Mouse (Mus musculus): ENCODE results near the gene Sipa1l1. TPM values are rescaled to one million over a fixed set of nuclear protein-coding genes. Genes with fewer than 3 reads are reported as not detected.

Gene Sipa1l1
- total and polyA plus RNA-seq, 2 experiments from 2014 or later: 7.0 to 17.1 TPM

- peak; percentile 84 for DNase-seq (ENCODE audit: low spot score)
- H3K4me1 ChIP-seq (ENCODE audit: control insufficient read depth, insufficient read depth): peaks cover 14% of the 10 kb centered on the region; the same call in 1 of the 2 replicates
- WGBS: 24% methylated on average over 4 of the region's 4 CpGs
Observed at GRCm38 (mm10) chr12:82237946-82238345, 68.8 kb downstream of the Sipa1l1 start.

DNA sequence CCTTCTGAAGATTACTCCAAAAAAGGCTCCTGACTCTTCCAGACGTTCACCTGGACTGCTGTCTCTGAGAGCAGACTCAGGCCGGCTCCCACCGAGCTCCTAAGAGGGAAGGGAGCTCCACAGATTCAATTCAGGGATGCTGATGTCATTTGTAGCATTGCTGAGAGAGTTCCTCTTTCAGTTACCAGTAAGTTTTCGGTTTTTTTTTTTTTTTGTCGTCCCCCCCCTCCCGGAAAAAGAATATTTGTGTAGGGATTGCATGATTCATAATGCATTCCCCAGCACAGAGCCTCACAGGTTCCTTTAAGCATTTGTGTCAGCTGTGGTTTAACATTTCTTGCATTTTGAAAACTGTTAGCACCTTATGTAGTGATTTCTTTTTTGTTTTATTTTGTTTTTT, 71.6 kb downstream of the Sipa1l1 start:
- Histone ChIP-seq H3K9ac (replicated peaks; ENCODE audit: low read depth, low read length) (no peak overlapping the region), H3K27me3 (ENCODE audit: control insufficient read depth, insufficient read depth, low read length) (no peaks in the 10 kb centered on the region), H3K27ac (ENCODE audit: low read depth) (no peak overlapping the region), H3K9me3 (replicated peaks; ENCODE audit: control insufficient read depth, low read length) (no peaks in the 10 kb centered on the region), H3K4me3 (ENCODE audit: low read depth, low read length) (no peak overlapping the region), H3K4me2 (ENCODE audit: low read depth, low read length) (no peak overlapping the region), H3K36me3 (replicated peaks; ENCODE audit: control insufficient read depth, insufficient read depth, low read length) (no peaks in the 10 kb centered on the region; the same call in 1 of the 2 replicates), H3K4me1 (ENCODE audit: control insufficient read depth, insufficient read depth) (peaks cover 14% of the 10 kb centered on the region; the same call in 1 of the 2 replicates)
- no peak for DNase-seq (ENCODE audit: low spot score)
- TF ChIP-seq EP300 (IDR thresholded peaks at IDR 0.05; ENCODE audit: low read depth) (no peak), CTCF (IDR thresholded peaks at IDR 0.05; ENCODE audit: low read depth) (no peak)
- ATAC-seq (ENCODE audit: insufficient read depth, low read depth): no peak
- WGBS: 73% methylated on average over 6 of the region's 6 CpGs

More at GRCm38 (mm10) chr12:82237946-82238345, 68.8 kb downstream of the Sipa1l1 start:
- Histone ChIP-seq H3K4me3 (ENCODE audit: low read depth, low read length) (no peak overlapping the region), H3K9me3 (replicated peaks; ENCODE audit: control insufficient read depth, low read length) (no peaks in the 10 kb centered on the region), H3K27ac (ENCODE audit: low read depth) (peak overlapping the region; percentile 63), H3K27me3 (ENCODE audit: control insufficient read depth, insufficient read depth, low read length) (no peaks in the 10 kb centered on the region), H3K36me3 (replicated peaks; ENCODE audit: control insufficient read depth, insufficient read depth, low read length) (no peaks in the 10 kb centered on the region; the same call in 1 of the 2 replicates), H3K4me2 (ENCODE audit: low read depth, low read length) (no peak overlapping the region), H3K9ac (replicated peaks; ENCODE audit: low read depth, low read length) (no peak overlapping the region)
- peak; percentile 95 for ATAC-seq (ENCODE audit: insufficient read depth, low read depth)
- TF ChIP-seq EP300 (IDR thresholded peaks at IDR 0.05; ENCODE audit: low read depth) (no peak), CTCF (IDR thresholded peaks at IDR 0.05; ENCODE audit: low read depth) (no peak)

DNA sequence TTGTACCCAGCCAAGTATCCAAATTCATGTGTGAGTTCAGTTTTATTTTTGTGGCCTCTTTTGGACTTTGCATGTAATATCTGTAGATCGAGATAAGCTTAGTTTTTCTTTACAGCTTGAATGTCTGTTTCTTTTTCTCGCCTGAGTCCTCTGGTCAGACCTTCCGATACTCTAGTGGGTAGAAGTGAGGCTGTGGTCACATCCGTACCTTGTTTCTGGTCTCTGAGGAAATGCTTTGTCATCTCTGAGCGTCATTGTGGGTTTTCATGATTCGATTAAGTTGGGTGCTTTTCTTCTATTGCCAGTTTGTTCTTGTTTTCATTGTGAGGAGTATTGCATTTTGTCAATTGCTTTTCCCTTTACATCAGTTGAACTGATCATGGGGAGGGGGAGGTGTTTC, 76.1 kb downstream of the Sipa1l1 start:
- Histone ChIP-seq H3K9ac (replicated peaks; ENCODE audit: low read depth, low read length) (no peak overlapping the region), H3K9me3 (replicated peaks; ENCODE audit: control insufficient read depth, low read length) (no peaks in the 10 kb centered on the region), H3K4me2 (ENCODE audit: low read depth, low read length) (no peak overlapping the region), H3K27ac (ENCODE audit: low read depth) (no peak overlapping the region), H3K4me3 (ENCODE audit: low read depth, low read length) (no peak overlapping the region), H3K4me1 (ENCODE audit: control insufficient read depth, insufficient read depth) (no peaks in the 10 kb centered on the region), H3K27me3 (ENCODE audit: control insufficient read depth, insufficient read depth, low read length) (no peaks in the 10 kb centered on the region), H3K36me3 (replicated peaks; ENCODE audit: control insufficient read depth, insufficient read depth, low read length) (no peaks in the 10 kb centered on the region)
- ATAC-seq (ENCODE audit: insufficient read depth, low read depth): no peak
- TF ChIP-seq EP300 (IDR thresholded peaks at IDR 0.05; ENCODE audit: low read depth): no peak
- TF ChIP-seq CTCF (IDR thresholded peaks at IDR 0.05; ENCODE audit: low read depth): no peak
- no peak for DNase-seq (ENCODE audit: low spot score)
- WGBS: 77% methylated on average over 6 of the region's 6 CpGs

DNA sequence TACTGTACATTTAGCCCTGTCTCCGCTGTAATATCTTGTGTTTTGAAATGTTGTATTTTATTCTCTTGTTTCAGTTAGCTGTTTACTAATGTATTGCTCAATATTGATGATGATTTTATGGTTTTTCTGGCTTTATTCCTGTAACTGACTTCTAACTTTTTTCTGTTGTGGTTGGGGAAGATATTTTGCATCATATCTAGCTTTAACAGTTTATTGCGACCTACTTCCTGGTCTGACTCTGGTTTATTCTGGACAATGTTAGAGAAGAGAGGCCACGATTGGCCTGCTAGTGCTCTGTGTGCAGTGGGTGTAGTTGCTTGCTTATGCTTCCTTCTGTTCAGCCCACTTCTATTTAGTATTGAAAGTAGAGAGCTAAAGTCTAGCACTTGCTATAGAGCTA, 77.3 kb downstream of the Sipa1l1 start:
- H3K4me1 ChIP-seq (ENCODE audit: control insufficient read depth, insufficient read depth): no peaks in the 10 kb centered on the region
- H3K27ac ChIP-seq (ENCODE audit: low read depth): no peak overlapping the region
- ATAC-seq (ENCODE audit: insufficient read depth, low read depth) (no peak), DNase-seq (ENCODE audit: low spot score) (no peak)
- H3K27me3 ChIP-seq (ENCODE audit: control insufficient read depth, insufficient read depth, low read length): no peaks in the 10 kb centered on the region
- 64% methylated on average over 3 of the region's 3 CpGs for WGBS
- H3K4me3 ChIP-seq (ENCODE audit: low read depth, low read length): no peak overlapping the region
- H3K4me2 ChIP-seq (ENCODE audit: low read depth, low read length): no peak overlapping the region
- no peaks in the 10 kb centered on the region for H3K9me3 ChIP-seq (replicated peaks; ENCODE audit: control insufficient read depth, low read length)
- H3K9ac ChIP-seq (replicated peaks; ENCODE audit: low read depth, low read length): no peak overlapping the region
- H3K36me3 ChIP-seq (replicated peaks; ENCODE audit: control insufficient read depth, insufficient read depth, low read length): no peaks in the 10 kb centered on the region
- TF ChIP-seq CTCF (IDR thresholded peaks at IDR 0.05; ENCODE audit: low read depth) (no peak), EP300 (IDR thresholded peaks at IDR 0.05; ENCODE audit: low read depth) (no peak)

DNA sequence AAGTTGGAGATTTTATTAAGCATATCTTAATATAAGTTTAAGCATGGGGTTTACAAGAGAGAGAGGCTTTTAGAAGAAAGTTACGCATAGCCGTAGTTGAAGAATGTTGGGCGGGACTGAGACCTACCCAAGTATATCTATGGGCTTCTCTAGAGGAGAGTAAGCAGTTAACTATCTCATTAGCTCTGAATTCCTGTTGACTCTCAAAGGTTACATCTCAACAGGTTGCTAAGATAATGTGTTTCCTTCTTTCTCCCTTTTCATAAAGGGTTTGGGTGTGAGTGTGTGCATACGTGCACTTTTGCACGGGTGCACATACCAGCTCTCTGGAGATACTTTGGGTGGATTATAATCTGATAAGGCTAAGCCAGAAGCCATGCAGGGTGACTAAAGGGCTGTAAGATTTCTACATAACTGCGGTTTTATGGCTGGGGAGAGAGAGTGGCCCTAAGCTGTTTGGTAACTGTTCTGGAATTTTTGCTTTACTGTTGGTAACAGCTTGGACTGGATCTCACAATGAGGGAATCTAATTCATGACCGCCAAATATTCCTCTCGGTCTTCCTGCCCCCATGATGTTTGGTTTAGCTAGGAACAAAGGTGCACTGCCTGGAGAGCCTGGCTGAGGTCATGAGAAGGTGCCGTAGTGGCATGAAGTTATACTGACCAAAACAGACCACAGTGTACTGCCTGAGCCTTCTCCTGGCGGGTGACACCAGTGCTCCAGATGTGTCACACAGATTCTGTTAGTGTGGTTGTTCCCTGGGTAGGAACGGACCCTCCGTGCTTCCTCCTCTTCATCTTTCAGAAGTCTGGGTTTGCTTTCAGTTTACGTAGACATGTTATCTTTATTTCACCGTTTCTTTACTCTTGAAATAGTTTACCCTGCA, 78.5 kb downstream of the Sipa1l1 start:
- no peak for TF ChIP-seq CTCF (IDR thresholded peaks at IDR 0.05; ENCODE audit: low read depth)
- no peak for TF ChIP-seq EP300 (IDR thresholded peaks at IDR 0.05; ENCODE audit: low read depth)
- Histone ChIP-seq H3K27ac (ENCODE audit: low read depth) (no peak overlapping the region), H3K4me1 (ENCODE audit: control insufficient read depth, insufficient read depth) (no peaks in the 10 kb centered on the region), H3K4me3 (ENCODE audit: low read depth, low read length) (no peak overlapping the region), H3K9me3 (replicated peaks; ENCODE audit: control insufficient read depth, low read length) (no peaks in the 10 kb centered on the region), H3K36me3 (replicated peaks; ENCODE audit: control insufficient read depth, insufficient read depth, low read length) (no peaks in the 10 kb centered on the region), H3K9ac (replicated peaks; ENCODE audit: low read depth, low read length) (no peak overlapping the region), H3K4me2 (ENCODE audit: low read depth, low read length) (no peak overlapping the region), H3K27me3 (ENCODE audit: control insufficient read depth, insufficient read depth, low read length) (no peaks in the 10 kb centered on the region)
- ATAC-seq (ENCODE audit: insufficient read depth, low read depth): no peak
- no peak for DNase-seq (ENCODE audit: low spot score)
- 86% methylated on average over 14 of the region's 14 CpGs for WGBS
